Mouse (Mus musculus) megakaryocyte, embryonic 14.5 days (primary cell): ENCODE measurements around the gene Strbp.

Source experiments
- FLI1 ChIP-seq: IDR thresholded peaks from 2 replicates; pipeline ENCODE4 v1.6.1; 2012; ENCODE audit warnings: low read length, inconsistent platforms, mixed read lengths
- GATA1 ChIP-seq: IDR thresholded peaks from 3 replicates; pipeline ENCODE4 v1.6.1; 2012; ENCODE audit warnings: mixed read lengths, low read length, inconsistent platforms, borderline replicate concordance

DNA sequence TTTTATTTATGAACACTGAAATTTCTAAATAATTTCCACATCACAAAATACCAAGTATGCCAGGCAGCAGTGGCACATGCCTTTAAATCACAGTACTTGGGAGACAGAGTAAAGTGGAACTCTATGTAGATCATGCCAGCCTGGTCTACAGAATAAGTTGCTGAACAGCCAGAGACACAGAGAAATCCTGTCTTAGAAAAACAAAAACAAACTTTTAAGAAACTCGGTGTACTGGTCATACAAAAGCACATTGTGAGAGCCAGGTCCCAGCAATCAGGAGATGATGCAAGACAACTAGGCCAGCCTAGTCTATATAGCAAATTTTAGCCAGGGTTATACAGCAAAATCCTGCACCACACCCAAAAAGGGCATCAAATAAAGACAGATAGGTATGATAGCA, 52.6 kb downstream of the Strbp start:
- TF ChIP-seq GATA1 (no peak), FLI1 (no peak)
